In genomic region chr15:78809739-78810138, GRCm38 (mm10) we compare ENCODE assay signal across 18 mouse cellular contexts. TPM values are rescaled to one million over a fixed set of nuclear protein-coding genes. Genes with fewer than 3 reads are reported as not detected.
"Had no signal": no experiment of that assay in that cellular context is flagged by ENCODE, and none has a peak within 500 bp of the region (broad histone marks: within the 10 kb centered on the region; RNA-seq: fewer than 3 reads in every experiment).

No protein-coding gene starts in this region.

- H3K4me3 ChIP-seq: left cerebral cortex, adult 2 months; limb, embryonic 12.5 days; midbrain, embryonic 13.5 days; myocyte; neural tube, embryonic 13.5 days; stomach, embryonic 15.5 days had no signal

- H3K36me3 ChIP-seq: limb, embryonic 12.5 days; midbrain, embryonic 13.5 days; neural tube, embryonic 13.5 days; stomach, embryonic 15.5 days had no signal

- H3K9me3 ChIP-seq: limb, embryonic 12.5 days; midbrain, embryonic 13.5 days; neural tube, embryonic 13.5 days; stomach, embryonic 15.5 days had no signal

- DNase-seq: kidney, adult 8-10 months; kidney, postnatal 25 days; liver; lung, embryonic 14.5 days; lung, postnatal 14 days; right cerebral cortex, postnatal 14 days had no signal

- H3K27me3 ChIP-seq: stomach, embryonic 15.5 days had no signal

- H3K27ac ChIP-seq: left cerebral cortex, adult 2 months; limb, embryonic 12.5 days; liver, embryonic 14.5 days; macrophage; midbrain, embryonic 13.5 days; neural tube, embryonic 13.5 days; stomach, embryonic 15.5 days had no signal

- H3K4me1 ChIP-seq: midbrain, embryonic 13.5 days had no signal

- H3K4me2 ChIP-seq: limb, embryonic 12.5 days; lung, embryonic 14.5 days; midbrain, embryonic 13.5 days; neural tube, embryonic 13.5 days; stomach, embryonic 15.5 days had no signal

- H3K9ac ChIP-seq: limb, embryonic 12.5 days; liver, embryonic 14.5 days; lung, embryonic 14.5 days; midbrain, embryonic 13.5 days; neural tube, embryonic 13.5 days; stomach, embryonic 15.5 days had no signal

- ATAC-seq: intestine, embryonic 16.5 days; midbrain, embryonic 13.5 days had no signal

RNA-seq across cellular contexts. Expression of gene Card10, which starts 6.9 kb away (rescaled TPM):
- polyA plus RNA-seq: macrophage had no signal

RNA-seq across cellular contexts. Expression of gene Cdc42ep1, which starts 32.7 kb away (rescaled TPM):
- polyA plus RNA-seq: macrophage had no signal

RNA-seq across cellular contexts. Expression of gene Lgals2, which starts 45.6 kb away (rescaled TPM):
- total RNA-seq: layer of hippocampus, postnatal 25 days; left cerebral cortex, adult 2 months; left cerebral cortex, postnatal 25 days; midbrain, postnatal 0 days had no signal
- polyA plus RNA-seq: limb, embryonic 12.5 days; macrophage; midbrain, embryonic 13.5 days; midbrain, postnatal 0 days; neural tube, embryonic 13.5 days had no signal
